Mouse (Mus musculus): Measurements from ENCODE around the gene Ttc7b.

Ttc7b gene

GRCm38 (mm10) chr12:100408714-100409113 lies 111.9 kb downstream of the Ttc7b start:
- DNase-seq (ENCODE audit: low spot score) = no peak

GRCm38 (mm10) chr12:100408143-100408542 lies 112.5 kb downstream of the Ttc7b start:
- DNase-seq (ENCODE audit: low spot score) = no peak

DNA sequence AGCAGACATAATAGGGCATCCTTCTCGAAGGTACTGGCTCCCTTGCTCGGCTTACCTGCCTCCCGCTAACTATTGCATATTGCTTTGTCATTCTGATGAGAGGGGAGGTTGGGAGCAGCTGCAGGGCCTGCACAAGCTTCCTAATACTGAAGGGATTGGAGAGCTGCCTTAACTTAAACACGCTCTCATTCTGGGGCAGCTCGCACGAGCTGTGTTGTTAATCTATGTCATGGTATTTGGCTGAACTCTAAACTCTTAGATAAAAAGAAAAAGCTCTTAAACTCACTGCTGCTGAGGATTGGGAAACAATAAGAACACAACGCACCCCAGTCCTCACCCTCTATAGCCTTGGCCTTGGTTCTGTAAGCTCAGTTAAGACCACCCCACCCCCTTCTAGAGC lies 113.3 kb downstream of the Ttc7b start:
- DNase-seq (ENCODE audit: low spot score) = no peak

DNA sequence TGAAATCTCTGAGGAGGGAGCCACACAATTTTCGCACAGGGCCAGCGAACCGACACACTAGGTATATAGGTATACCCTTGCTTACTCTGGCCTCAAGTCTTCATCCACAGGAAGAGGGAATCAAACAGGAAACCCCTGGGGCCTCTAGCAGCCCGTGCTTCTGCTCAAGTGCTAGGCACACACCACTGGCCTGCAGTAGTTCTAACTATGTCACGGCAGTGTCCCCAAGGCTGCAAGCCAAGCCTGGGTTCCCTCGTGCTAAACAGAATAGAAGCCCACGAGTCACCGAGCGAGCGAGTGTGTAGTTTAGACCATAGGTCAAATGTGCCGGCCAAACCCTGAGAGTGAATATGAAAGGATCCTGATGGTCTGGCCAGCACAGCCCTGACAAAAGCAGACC lies 114.5 kb downstream of the Ttc7b start:
- no peak for DNase-seq (ENCODE audit: low spot score)

DNA sequence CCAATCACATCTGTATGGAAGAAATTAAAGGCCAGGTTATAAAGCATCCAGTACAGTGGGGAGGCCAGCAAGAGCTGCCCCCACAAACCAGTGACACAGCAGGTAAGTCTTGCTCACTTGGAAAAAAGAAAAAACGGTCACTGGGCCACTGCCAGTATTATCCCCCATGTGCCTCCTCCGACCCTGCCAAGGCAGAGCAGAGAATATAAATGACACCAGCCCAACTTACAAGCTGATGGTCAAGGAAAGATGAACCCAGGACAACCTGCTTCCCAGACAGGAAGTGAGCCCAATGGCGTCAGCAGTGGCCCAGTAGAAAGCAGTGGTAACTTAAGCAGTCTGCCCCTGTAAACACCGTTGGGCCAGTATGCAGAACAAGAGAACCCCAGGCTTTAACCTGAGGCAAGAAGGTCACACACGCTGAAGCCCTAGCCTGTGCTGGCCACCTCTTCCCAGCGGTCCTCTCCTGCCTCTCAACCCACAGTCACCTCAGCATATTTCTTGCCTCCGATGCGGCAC lies 115.1 kb downstream of the Ttc7b start:
- DNase-seq (ENCODE audit: low spot score) = no peak

DNA sequence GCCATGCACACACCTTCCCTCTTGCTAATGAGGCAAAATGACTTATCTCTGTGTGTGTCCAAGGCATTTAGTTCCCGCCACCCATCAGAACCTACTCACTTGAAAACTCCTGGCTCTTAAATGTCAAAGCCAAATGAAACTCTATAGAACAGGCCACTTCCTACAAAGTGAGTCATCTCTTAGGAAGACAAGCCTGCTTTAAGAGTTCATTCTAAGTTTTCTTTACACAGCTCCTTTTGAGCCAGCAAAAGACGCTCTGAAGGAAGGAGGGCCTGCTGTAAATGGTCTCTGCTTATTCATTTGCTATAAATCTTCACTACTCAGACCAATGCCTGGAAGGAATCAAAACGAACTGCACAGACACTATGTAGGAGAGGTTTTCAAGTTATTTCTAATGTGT lies 116.2 kb downstream of the Ttc7b start:
- no peak for DNase-seq (ENCODE audit: low spot score)

DNA sequence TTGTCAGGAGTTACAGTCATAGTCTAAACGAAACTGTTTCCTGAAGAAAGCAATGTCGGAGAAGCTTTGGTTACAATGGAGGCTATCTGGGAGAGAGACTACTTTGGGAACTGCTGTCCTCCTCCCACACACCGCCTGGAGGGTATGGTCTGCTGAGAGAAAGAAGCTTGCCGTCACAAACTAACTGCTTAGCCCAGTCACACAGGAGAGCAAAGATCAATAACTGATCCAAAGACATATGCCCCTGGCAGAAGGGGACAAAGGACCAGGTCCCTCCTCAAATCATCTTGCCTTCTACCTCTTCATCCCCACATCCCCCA lies 117.7 kb downstream of the Ttc7b start:
- DNase-seq (ENCODE audit: low spot score) = no peak

DNA sequence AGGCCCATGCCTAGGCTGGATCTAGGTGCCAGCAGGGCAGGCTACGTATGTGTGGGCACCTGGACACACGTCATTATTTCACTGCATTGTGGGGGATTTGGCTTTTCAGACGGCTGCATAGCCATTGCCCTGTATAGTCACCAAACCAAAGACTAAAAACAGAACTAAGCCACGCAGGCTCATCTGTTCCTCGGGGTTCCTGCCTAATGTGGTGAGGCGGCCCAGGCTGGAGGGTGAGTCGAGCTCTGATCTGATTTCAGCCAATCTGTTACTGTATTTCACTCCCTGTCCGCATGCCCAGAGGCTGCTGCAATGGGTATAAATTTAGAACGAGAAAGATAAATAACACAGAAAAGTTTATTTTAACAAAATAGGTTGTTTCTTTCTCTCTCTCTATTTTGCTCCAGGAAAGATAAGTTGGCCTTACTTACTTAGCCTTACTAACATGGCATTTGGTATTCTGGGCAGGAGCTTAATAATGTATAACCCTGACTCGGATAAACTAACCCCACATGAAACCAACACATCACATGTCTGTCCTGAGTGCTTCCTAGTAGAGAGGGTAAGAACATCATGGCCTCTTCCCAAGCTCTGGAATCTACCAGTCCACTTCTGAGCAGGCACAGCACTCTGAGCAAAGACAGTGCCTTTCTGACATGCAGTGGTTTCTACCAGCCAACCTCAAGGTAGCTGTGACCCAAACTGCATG lies 118.2 kb downstream of the Ttc7b start:
- DNase-seq (ENCODE audit: low spot score) = no peak

- no peak for DNase-seq (ENCODE audit: low spot score)
These were observed 120.5 kb downstream of the Ttc7b start for GRCm38 (mm10) chr12:100400119-100400518.

- no peak for DNase-seq (ENCODE audit: low spot score)
These were observed 121.4 kb downstream of the Ttc7b start for GRCm38 (mm10) chr12:100399126-100399727.

DNA sequence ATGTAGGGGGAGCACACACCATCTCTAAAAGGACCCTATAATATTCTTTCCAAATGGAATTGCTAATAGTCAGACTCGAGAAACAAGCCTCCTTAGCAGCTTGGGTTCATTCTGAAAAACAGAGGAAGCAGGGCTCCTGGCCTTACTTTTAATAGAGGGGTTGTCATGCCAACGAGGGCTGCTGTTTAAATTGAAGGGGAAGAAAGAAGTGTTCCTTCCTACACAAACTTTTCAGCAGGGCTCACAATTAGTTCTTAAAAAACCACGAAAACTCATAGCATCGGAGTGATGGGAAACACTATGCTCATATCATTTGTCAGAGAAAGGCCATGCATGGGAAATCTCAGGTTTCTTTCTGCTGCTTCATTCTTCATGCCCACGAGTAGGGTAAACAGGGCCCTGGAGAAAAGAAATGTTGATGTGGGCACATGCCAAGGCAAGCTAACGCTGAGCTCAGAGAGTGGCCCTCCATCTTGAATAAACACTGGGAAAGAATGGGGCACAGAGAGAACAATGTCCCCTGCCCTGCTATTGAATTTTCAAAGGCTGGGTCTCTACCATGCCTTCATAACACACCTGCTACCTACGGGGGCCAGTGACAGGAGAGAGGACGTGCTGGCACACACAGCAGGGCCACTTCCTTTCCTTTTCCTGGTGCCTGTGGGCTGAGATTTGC lies 122.2 kb downstream of the Ttc7b start:
- no peak for DNase-seq (ENCODE audit: low spot score)

GRCm38 (mm10) chr12:100397432-100398146 lies 123.0 kb downstream of the Ttc7b start:
- DNase-seq (ENCODE audit: low spot score) = no peak

DNA sequence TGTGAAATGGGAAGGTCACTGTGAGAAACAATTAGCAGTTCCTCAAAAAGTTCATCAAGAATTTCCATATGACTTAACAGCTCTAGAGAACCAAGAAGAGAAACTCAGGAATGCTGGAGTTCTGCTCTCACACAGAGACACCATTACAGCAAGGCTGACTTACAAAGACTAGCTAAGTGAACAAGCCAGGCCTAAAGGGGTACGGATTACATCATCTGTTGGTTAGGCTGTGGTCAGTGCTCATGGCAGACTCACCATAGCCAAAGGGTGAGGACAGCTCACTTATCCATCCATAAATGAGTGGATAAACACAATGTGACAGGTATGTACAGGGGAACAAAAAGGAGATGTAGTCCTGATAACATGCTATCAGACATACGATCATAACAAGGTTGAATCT lies 123.8 kb downstream of the Ttc7b start:
- DNase-seq (ENCODE audit: low spot score) = no peak

DNA sequence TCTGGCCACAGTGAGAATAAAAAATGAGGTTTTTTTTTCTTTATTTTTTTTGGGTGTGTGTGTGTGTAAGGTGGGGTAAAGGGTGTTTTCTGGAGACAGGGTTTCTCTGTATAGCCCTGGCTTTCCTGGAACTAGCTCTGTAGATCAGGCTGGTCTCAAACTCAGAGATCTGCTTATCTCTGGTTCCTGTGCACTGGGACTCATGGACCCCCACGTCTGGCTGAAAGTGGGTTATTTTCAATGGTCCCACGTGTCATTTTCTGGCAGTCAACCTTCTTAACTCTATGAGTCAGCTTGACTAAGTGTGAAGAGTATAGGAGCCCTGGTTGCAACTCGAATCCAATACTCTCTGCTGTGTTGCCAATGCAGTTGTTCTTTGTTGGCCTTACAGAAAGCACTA lies 127.1 kb downstream of the Ttc7b start:
- no peak for DNase-seq (ENCODE audit: low spot score)

DNA sequence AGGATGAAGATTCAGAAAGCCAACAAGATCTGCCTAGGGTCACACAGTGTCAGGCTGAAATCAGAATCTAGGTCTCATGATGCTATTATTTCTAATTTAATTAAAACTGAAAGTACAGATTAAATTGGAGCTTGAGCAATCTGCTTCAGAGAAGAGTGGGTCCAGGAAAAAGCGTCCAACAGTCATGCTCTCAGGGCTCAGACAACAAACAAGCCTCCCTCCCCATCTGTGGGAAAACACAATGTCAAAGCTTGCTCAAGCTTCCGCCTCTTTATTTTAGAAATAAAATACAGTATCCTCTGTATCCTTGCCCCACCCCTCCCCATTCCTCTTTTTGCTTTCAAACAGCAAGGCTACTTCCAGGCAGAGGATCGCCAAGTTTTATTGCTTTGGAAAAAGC lies 127.5 kb downstream of the Ttc7b start:
- no peak for DNase-seq (ENCODE audit: low spot score)

- DNase-seq (ENCODE audit: low spot score) = no peak
These were observed 128.2 kb downstream of the Ttc7b start for GRCm38 (mm10) chr12:100392466-100392865.

- no peak for DNase-seq (ENCODE audit: low spot score)
These were observed 128.7 kb downstream of the Ttc7b start for GRCm38 (mm10) chr12:100391890-100392289.

DNA sequence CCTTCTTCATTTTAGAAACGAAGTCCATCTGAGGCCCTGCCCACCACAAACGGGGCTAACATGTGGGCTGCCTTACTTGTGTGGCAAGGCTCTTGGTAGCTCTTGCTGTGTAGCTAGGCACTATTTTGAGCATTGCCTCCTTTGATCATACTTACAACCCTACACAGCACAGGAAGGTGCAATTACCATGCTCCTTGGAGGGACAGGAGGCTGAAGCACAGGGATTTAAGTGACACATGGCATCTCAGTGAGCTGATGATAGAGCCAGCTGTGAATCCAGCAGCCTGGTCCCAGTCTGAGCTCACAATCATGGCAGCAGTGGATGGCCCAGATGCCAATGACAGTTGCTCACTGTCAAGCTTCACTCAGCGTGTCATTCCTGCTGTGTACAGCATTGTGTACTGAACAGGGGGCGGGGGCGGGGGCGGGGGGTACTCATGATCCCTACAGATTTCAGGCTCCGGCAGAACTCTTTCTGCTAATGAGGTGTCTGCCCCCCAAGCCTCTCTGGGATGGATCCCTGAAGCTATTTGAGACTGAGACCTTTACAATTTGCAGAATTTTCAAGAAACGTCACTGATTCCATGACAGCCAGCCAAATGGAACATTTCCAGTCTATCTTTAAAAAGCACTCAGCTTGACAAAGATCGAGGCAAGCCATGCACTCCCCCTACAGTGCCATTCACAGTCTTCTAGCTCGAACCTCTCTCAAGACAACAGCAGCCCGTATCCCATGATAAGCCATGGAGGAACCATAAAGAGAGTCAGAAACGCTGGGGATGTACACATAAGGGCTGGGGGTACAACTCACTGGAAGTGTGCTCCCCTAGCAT lies 130.5 kb downstream of the Ttc7b start:
- no peak for DNase-seq (ENCODE audit: low spot score)

DNA sequence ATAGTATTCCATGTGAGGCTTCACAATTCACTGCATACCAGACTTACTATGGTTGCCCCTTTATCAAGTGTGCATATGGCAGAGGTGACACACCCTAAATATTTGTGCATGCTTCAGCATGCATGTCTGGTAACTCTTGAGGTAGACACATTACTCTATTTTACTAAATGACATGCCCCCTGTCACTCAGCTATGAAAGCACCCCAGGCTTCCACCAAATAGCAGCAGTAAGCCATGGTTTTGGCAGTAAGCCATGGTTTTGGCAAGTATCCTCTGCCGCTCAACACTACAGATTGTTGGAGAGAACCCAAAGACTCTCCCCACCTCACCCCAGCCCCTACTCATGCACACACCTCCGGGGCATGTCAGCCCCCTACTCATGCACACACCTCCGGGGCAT lies 134.4 kb downstream of the Ttc7b start:
- no peak for DNase-seq (ENCODE audit: low spot score)

- no peak for DNase-seq (ENCODE audit: low spot score)
These were observed 138.1 kb downstream of the Ttc7b start for GRCm38 (mm10) chr12:100382526-100382925.

- no peak for DNase-seq (ENCODE audit: low spot score)
These were observed 138.7 kb downstream of the Ttc7b start for GRCm38 (mm10) chr12:100381941-100382340.

All from embryo, embryonic 10.5 days (tissue).